24 mouse cellular contexts compared by ENCODE assay signal in genomic region chr3:55206413-55206812, GRCm38 (mm10). TPM values are rescaled to one million over a fixed set of nuclear protein-coding genes. Genes with fewer than 3 reads are reported as not detected.
DNase-seq lines count a peak whose midpoint lies in the region; ATAC-seq and TF ChIP-seq lines count a peak whose summit lies in the region.
"Had no signal": no experiment of that assay in that cellular context is flagged by ENCODE, and none has a peak within 500 bp of the region (broad histone marks: within the 10 kb centered on the region; RNA-seq: fewer than 3 reads in every experiment).

No protein-coding gene starts in this region.

- DNase-seq in gastrocnemius, adult 2 months: no peak
- DNase-seq in gastrocnemius, adult 18-20 months (ENCODE audit: low spot score): no peak
- DNase-seq in lung, embryonic 14.5 days: no peak
- no peak for DNase-seq in lung, postnatal 10 days
- DNase-seq in ES-CJ7 (ENCODE audit: low read depth, low spot score): peak; percentile 29
- DNase-seq in ZHBTc4 (ENCODE audit: low read depth, low spot score): peak; percentile 36
- no peak for DNase-seq in left cerebral cortex, postnatal 25 days (ENCODE audit: low spot score in 2 of 2)
- DNase-seq: adrenal gland, adult 8-10 months; adrenal gland, postnatal 36 days; cerebellum, adult 8-10 months; cerebellum, postnatal 25 days; gastrocnemius, postnatal 36 days; heart, postnatal 36 days had no signal

- H3K4me3 ChIP-seq in gastrocnemius, adult 2 months: no peak overlapping the region
- no peak overlapping the region for H3K4me3 ChIP-seq in lung, embryonic 14.5 days (ENCODE audit: low read depth, low read length)
- H3K4me3 ChIP-seq: embryonic facial prominence, embryonic 12.5 days; heart, embryonic 13.5 days; hindbrain, embryonic 15.5 days had no signal

- TF ChIP-seq CTCF in gastrocnemius, adult 2 months (IDR thresholded peaks at IDR 0.05): peak; percentile 4; the same call in 1 of the 2 replicates
- TF ChIP-seq CTCF in lung, embryonic 14.5 days (IDR thresholded peaks at IDR 0.05; ENCODE audit: low read depth): peak; percentile 21; the same call in 1 of the 2 replicates

- no peaks in the 10 kb centered on the region for H3K9me3 ChIP-seq in lung, embryonic 14.5 days (ENCODE audit: low read depth, low read length)
- H3K9me3 ChIP-seq: embryonic facial prominence, embryonic 12.5 days; heart, embryonic 13.5 days had no signal

- no peak overlapping the region for H3K9ac ChIP-seq in lung, embryonic 14.5 days
- H3K9ac ChIP-seq: embryonic facial prominence, embryonic 12.5 days; heart, embryonic 13.5 days; hindbrain, embryonic 15.5 days had no signal

- no peaks in the 10 kb centered on the region for H3K4me1 ChIP-seq in lung, embryonic 14.5 days (ENCODE audit: insufficient read depth)
- H3K4me1 ChIP-seq: heart, embryonic 13.5 days; hindbrain, embryonic 15.5 days had no signal

- ATAC-seq in lung, embryonic 14.5 days (ENCODE audit: insufficient read depth): no peak
- ATAC-seq: forebrain, embryonic 16.5 days had no signal

- intact Hi-C loops in gastrocnemius, adult 2 months (cut with DNase I): no loop called here
- intact Hi-C loops in left cerebral cortex, postnatal 25 days (cut with DNase I): no loop called here

- no peaks in the 10 kb centered on the region for H3K27me3 ChIP-seq in lung, embryonic 14.5 days (ENCODE audit: insufficient read depth, low read length)
- H3K27me3 ChIP-seq: CH12.LX; embryonic facial prominence, embryonic 12.5 days; heart, embryonic 13.5 days; hindbrain, embryonic 15.5 days had no signal

- no peak overlapping the region for H3K4me2 ChIP-seq in lung, embryonic 14.5 days
- H3K4me2 ChIP-seq: embryonic facial prominence, embryonic 12.5 days; heart, embryonic 13.5 days; hindbrain, embryonic 15.5 days had no signal

- no peak overlapping the region for H3K27ac ChIP-seq in gastrocnemius, adult 2 months
- H3K27ac ChIP-seq in lung, embryonic 14.5 days (ENCODE audit: low read depth): no peak overlapping the region
- H3K27ac ChIP-seq: embryonic facial prominence, embryonic 12.5 days; heart, embryonic 13.5 days; hindbrain, embryonic 15.5 days had no signal

- 94% methylated on average over 2 of the region's 2 CpGs for WGBS in lung, embryonic 14.5 days

- H3K36me3 ChIP-seq in lung, embryonic 14.5 days (ENCODE audit: insufficient read depth): no peaks in the 10 kb centered on the region
- H3K36me3 ChIP-seq: embryonic facial prominence, embryonic 12.5 days; G1E; heart, embryonic 13.5 days; hindbrain, embryonic 15.5 days had no signal

RNA-seq across cellular contexts. Expression of gene Sohlh2, which starts 24.6 kb away (rescaled TPM):
- not detected for total RNA-seq in gastrocnemius, adult 2 months (2021)
- total RNA-seq in gastrocnemius, adult 18-20 months (2021): not detected
- not detected in 2 replicates for polyA plus RNA-seq in lung, embryonic 14.5 days (2014; fragmentation: Nextera tagmentation; extraction: Ambion mirVana)
- total RNA-seq in left cerebral cortex, postnatal 25 days (2021): not detected
- total RNA-seq: adrenal gland, adult 8-10 months; adrenal gland, postnatal 36 days; CH12.LX; G1E; gastrocnemius, adult 8-10 months; gastrocnemius, postnatal 36 days; heart, postnatal 36 days had no signal
- polyA plus RNA-seq: cortical plate, adult 2 months; embryonic facial prominence, embryonic 12.5 days; forebrain, embryonic 11.5 days; forebrain, embryonic 16.5 days; G1E; heart, embryonic 13.5 days; heart, postnatal 0 days; hindbrain, embryonic 11.5 days had no signal

RNA-seq across cellular contexts. Expression of gene Dclk1, which starts 35.8 kb away (rescaled TPM):
- 1 to 10 TPM; 1.5 to 3.5 TPM for total RNA-seq in gastrocnemius, adult 2 months (2021)
- total RNA-seq in gastrocnemius, adult 18-20 months (2021): 1 to 10 TPM; 1.7 to 3.1 TPM
- 9.1 and 11.3 TPM in 2 replicates for polyA plus RNA-seq in lung, embryonic 14.5 days (2014; fragmentation: Nextera tagmentation; extraction: Ambion mirVana)
- 1,000 to 10,000 TPM; 1,039 to 1,049 TPM for total RNA-seq in left cerebral cortex, postnatal 25 days (2021)
- total RNA-seq: CH12.LX had no signal
- polyA plus RNA-seq: G1E had no signal

Comparison
In these comparisons a context has a peak if more than half of its experiments do, and no peak if none do; other contexts are left out.
1. DNase-seq: peak in ES-CJ7 (single experiment) and ZHBTc4 (single experiment); none in gastrocnemius, adult 2 months (single experiment), gastrocnemius, adult 18-20 months (single experiment), lung, embryonic 14.5 days (single experiment), lung, postnatal 10 days (single experiment) and left cerebral cortex, postnatal 25 days (0 of 2).
2. RNA of gene Dclk1, which starts 35.8 kb away (total RNA-seq): 1,039 to 1,049 TPM in left cerebral cortex, postnatal 25 days; 1.5 to 3.5 TPM in gastrocnemius, adult 2 months and 1.7 to 3.1 TPM in gastrocnemius, adult 18-20 months; every median in the first group is over 100 times any median in the second.